Mouse (Mus musculus) lung, postnatal 14 days (tissue): ENCODE measurements around the gene Pmm1.

ENCODE experiments used
- DNase-seq: peaks from one replicate; pipeline ENCODE4 v3.0.0; 2021

The Pmm1 gene

DNA sequence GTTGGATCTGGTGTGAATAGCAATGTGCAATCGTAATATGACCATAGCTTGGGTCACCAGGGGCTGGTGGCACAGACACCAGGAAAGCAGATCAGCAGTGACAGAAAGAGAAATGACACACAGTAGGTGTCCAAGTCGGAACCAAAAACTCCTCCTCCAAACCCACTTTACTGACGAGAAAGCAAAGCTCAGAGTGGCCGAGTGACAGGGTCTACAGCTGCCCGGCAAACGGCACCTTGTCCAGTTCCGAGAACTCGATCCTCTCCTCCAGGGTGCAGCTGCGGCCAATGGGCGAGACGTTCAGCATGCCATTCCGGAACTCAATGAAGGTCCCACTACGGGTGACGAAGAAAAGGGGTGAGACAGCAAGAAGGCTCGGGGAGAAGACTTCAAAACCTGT is 5.3 kb downstream of the Pmm1 start:
- DNase-seq: no peak

DNA sequence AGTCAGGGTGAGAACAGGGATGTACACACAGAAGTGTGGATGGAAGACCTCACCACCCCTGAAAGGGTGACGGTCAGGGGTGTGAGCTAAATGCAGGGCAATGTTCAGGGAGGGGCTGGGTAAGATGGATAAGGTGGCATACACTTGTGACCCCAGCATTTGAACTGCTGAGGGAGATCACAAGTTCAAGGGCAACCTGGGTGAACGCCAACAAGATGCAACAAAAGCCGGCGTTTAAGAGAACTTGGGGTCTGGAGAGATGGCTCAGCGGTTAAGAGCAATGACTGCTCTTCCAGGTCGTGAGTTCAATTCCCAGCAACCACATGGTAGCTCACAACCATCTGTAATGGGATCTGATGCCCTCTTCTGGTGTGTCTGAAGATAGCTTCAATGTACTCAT is 6.0 kb downstream of the Pmm1 start:
- no peak for DNase-seq

DNA sequence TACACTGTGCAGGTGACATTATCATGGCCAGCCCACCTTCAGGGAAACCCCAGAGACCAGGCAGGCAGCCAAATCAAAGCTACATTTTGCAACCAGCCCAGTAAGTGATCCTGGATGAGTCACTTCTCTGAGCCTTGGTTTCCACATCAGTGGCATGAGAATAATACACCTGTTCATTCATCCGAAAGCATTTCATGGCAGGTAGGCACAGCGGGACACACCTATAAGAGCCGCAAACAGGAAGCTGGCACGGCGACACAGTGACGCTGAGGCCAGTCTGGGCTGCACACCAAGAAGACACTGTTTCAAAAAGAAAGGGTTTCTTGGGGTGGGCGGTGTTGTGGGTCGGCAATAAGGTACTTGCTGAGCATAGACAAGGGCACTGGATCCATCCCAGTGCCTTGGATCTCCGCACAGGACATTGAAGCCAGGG is 6.6 kb downstream of the Pmm1 start:
- no peak for DNase-seq

DNA sequence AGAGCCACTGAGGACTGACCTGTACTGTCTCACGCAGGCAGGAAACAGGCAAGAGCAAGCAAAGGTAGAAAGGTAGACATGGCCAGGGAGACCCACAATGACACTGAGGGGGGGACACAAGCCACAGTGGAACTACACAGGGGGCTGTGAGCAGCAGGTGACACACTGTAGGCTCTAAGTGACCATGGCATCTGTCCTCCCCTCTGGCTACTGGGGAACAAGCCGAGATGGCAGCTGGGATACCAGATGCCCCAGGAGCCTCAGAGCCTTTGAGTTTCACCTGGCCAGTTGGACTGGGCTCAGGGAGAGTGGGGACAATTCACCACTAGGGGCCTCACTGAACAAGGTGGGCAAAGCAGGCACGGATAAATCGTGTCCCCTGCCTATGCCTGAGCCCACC is 8.4 kb downstream of the Pmm1 start:
- no peak for DNase-seq

DNA sequence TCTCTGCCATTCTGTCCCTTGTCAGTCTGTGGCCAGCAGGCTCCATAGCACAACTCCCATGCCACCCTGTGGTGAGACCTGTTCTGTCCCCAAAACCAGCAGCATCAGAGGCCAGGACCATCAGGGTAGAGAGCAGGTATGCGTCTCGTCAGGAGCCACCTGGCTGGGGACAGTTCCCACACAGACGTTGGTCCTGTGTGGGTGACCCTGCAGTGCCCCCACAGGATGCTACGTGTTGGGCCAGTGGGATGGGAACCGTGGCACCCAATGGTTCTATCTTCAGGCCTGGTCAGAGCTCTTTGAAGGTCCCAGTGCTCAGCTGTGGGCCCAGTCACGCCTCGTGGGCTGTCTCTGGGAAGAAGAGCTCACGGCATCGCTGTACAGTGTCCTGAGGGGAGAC is 9.6 kb downstream of the Pmm1 start:
- no peak for DNase-seq

DNA sequence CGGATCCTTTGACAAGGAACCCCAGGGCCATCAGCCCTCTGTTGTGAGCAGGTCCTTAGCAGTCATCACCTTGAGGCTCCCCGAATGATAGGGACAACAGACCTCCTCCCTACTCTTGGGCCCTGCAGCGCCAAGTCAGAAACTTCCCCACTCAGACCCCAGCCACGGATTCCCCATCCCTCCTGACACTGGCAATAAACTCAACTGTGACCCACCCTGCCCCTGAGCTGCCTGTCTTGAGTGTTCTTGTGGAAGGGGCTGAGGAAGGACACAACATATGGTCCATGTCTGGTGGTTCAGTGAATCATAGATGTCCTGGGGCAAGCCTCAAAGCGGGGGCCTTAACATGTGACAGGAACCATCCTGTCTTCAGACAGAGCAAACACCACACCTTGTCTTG is 10.0 kb downstream of the Pmm1 start:
- no peak for DNase-seq

DNA sequence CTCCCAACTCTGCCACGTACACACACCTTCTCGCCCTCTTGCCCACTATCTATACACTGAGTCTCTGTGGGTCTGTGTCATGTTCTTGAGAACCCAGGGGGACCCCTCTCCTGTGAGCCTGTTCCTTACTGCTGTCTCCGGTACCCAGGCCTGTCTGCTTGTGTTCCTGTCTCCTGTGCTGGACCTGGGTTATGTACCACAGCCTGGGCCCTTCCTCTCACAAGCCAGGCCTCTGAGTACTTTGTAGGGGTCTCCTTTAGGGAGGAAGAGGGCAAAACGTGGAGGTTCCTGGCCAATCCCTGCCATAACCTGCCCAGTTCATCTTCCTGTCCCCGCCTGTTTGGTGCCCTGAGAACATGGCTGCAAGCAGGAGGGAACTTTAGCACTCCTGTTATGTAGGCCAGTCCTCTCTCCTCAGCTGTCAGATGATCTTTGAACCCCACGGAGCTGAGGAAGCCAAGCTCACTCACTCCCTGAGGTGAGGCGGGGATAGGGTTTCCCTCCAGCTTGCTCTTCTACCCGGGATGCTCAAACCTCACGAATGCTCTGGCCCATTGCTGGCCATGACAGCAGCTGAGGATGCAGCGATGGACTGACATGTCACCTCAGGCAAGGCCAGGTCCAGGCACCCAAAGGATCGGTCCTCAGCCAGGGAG is 11.1 kb downstream of the Pmm1 start:
- DNase-seq: no peak

DNA sequence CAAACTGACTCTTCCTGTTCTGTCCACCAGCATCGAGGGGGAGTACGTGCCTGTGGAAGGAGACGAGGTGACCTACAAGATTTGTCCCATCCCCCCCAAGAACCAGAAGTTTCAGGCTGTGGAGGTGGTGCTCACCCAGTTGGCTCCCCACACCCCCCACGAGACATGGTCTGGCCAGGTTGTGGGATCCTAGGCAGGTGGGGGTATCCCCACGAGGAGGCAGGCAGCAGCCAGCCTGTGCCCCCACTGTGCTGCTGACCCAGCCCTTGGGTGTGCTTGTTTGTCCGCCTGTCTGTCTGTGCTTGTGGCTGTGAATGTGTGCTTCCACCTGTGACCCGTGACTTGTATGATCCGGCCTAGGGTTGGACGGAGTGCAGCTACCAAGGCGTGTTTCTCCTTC is 11.7 kb downstream of the Pmm1 start:
- no peak for DNase-seq

DNA sequence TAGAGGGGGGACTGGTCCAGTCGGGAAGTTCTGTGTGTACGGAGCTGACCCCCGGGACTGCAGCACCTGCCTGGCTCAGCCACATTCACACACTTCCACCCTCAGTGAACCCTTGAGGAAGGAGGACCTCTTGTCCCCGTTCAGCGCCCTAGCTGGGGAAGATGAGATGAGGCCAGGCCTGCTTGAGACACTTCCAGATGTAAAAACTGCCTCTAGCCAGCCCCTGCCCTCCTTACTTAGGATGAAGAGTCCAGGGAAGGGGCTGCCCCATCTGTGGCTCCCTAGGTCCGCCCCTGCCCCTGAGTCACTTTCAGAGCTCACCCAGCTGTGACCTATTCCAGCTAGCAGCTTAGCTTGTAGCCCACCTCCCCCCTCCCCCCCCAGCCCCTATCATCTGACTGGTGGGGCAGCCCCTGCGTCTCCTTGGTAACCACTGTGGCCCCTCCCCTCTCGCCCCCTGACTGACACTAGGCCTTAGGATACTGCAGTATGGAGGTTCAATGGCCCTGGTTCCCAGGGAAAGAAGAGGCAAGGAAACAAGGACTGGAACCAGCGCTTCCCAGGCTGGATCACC is 17.5 kb downstream of the Pmm1 start:
- no peak for DNase-seq

DNA sequence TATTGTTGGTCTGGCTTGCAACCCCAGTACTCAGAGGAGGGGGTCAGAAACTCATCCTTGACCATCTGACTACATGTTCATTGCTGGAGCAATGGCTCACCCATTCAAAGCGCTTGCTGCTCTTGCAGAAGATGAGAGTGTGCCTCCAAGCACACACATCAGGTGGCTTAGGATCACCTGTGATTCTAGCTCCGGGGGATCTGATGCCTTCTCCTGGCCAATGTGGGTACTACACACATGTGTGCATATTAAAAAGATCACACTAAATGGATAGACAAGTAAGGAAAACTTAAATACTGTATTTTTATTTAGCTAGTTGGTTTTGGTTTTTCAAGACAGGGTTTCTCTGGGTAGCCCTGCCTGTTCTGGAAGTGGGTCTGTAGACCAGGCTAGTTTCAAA is 19.7 kb downstream of the Pmm1 start:
- no peak for DNase-seq

DNA sequence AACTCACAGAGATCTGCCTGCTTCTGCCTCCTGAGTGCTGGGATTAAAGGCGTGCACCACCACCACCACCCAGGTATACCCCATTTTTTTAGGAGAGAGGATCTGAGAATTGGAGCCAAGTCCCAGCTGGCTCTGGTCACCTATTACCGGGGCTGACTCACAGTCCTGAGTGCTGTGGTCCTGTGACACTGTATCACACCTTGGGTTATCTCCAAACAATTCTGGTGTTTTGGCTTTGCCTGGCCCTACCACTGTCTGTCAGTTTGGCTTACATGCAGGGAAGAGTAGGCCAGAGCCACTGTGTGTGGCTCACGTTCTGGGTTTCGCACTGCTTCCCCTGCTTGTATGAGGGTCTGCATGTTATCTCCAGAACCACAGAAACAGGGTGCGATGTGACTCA is 20.5 kb downstream of the Pmm1 start:
- no peak for DNase-seq

DNA sequence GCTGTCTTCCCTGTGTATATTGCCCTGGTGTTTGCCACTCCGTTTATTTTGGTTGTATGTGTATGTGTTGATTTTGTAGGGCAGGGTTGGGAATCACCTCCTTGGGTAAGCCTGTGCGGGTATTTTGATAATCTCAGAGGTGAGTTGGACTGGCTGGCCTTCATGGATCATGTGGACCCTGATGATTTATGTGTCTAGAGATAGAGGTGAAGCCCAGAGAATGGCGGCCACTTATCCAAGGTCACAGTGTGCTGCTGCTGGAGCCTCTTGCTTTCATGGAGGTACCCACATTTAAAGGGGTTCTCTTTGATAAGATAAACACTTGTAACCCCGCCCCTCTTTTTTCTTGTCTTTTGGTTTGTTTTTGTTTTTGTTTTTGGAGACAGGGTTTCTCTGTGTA is 21.0 kb downstream of the Pmm1 start:
- DNase-seq: no peak

DNA sequence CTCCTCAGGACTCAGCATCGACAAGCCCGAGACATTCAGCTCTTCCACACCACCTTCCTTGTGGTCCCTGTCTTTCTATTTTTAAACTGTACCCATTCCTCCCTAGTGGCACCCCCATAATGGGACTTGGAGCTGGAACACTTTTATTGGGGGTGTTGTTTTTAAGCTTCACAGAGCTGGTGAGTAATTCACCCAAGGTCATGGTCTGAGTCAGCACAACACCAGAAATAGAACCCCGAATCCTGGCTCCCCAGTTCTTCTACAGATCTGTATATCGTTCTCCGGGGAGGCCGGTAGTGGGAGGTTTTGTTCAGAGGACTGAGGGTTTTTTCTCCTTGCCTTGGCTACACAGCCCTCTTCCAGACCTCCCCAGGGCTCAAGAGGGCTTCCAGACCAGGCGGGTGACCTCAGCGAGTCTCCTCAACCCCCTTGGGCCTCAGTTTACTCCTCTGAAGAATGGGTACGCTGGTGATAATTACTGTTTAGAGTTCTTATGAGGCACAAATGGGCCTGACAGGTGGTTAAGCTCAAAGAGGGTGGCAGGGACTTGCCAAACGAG is 21.5 kb downstream of the Pmm1 start:
- DNase-seq: no peak

DNA sequence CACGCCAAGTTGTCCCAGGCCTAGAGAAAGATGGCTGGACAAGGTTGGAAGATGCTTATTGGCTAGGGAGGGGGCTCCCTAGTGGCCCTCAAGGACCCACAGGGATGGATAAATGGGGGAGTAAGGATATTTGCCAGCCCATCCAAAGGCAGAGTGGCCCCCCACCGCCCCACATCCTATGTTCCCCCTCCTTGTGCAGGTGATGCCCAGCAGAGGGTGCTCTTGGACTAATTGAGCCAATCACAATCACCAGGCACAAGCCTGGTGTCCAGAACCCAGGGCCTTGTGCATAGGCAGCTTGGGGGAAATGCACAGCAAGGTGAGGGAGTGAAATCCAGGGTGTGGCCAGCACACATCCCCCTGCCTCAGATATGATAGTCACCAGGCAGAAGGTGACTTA is 22.5 kb downstream of the Pmm1 start:
- DNase-seq: peak; percentile 58

DNA sequence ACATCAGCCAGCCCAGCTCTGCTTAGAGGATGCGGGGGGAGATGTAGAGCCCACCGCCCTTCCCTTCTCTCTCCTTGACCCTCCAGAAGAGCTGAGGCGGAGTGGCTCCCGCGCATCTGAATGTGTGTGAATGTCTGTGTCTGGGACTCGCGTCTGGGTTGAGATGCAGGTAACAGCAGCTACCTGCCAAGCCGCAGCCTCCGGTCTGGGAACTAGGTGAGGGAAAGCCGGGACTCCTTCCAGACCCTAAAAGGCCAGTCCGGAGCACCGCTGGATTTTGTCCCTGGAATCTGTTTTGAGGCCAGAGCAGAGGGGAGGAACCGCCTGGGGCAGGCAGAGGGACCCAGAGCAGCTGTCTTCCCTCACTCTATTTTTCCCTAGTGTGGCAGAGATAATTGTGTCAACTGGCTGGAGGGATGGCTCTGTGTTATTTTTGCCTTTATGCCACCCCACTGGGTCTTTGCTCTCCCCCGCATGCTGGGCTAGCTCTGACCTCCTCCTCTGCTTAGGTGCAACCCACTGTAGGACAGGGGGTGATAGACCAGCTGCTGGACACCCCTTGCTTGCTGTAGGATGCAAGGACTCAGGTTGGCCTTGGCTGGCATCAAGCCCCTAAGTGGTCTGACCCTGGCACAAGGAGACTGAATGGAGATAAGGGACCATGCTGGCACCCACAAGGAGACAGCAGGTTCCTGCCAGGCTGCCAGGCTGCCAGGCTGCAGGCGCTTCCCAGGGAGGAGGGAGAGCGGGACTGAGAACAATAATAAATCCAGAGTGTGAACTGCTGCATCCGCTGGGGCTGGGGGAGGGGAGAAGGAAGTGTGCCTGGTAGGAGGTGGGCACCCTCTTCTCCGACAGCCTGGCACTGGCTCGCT is 23.4 kb downstream of the Pmm1 start:
- peak; percentile 34 for DNase-seq

DNA sequence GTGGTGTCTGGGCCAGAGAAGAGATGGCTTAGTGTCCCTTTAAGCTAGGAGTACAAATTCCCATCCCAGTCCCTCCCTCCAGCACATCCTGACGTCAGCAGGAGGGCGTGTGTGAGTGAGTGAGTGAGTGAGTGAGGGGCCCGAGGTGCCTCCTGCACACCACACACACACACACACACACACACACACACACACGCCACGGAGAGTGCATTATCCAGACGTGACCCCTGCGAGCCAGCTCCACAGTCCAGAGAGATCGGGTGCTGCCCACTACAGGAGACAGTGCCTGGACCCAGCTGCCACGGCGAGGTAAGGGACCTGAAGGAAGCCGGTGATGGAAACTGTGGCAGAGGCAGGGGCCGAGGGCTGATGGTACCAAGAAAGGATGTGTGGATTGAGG is 24.1 kb downstream of the Pmm1 start, which contains the start of gene Csdc2:
Gene Csdc2, plus strand, starts transcription at position 81 of the 400 bp plus-strand sequence.
- DNase-seq: peak; percentile 48

DNA sequence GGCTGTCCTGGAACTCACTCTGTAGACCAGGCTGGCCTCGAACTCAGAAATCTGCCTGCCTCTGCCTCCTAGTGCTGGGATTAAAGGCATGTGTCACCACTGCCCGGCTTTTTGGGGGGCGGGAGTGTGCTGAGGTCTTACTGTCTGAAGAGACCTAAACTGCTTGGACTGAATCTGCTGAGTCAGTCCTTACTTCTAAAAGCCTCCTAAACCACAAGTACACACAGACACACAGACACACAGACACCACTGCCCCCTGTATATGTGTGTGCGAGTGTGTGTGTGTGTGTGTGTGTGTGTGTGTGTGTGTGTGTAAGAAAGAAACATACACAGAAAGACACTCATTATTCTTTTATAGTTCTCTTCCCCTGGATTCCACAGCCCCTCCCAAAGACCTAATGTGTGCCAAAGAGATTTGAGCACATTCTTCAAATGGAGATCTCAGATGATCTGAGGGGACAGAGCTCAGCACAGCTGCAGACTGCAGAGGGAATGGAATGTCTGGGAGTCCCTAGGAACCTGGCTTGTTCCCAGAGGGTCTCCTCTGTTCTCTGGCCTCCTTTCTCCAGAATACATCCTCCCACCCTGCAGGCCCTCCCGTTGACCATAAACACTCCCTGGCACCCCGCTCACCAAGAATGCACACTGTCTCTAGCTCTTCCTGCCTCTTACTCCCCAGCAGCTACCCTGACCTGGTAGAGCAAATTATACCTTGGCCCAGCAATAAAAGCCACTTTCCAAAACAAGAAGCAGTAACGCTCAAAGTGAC is 24.7 kb downstream of the Pmm1 start:
- no peak for DNase-seq

DNA sequence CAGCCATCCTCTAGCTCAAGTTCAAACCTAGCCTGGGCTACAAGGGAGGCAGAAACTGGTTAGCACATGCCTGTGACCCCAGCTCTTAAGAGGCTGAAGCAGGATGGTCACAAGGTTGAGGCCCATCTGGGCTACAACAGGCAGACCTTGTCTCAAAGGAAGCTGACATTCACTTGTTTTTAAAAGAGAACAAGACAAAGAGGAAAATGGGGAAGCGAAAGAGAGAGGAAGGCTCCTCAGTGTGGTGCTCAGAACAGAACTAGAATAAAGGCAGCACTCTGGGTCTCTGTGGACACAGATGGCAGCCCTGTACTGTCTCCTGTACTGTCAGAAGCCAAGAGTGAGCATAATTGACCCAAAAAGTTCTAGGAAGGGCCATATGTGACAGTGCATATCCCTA is 26.7 kb downstream of the Pmm1 start:
- DNase-seq: no peak

DNA sequence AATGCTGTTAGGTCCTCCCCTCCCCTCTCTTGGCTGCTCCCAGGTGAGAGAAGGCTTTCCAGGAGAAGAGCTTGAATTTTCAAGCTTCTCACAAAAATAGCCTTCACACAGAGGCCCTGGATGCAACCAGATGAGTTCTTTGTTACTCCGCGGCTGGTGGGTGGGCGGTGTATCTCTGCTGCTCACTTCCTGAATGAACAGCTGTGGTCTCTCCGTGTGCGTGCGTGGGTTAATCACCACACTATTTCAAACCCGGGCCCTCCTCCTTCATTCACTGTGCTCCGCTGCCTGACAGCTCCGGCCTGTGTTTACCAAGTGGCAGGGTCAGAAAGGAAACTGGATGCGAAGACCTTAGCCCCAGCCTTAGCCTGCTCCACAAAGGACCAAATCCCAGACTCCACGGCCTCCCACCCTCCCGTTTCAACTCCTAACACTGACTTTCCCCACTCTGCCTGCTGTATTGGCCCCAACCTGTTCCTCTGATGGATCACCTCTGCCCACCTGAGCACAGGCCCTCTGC is 27.7 kb downstream of the Pmm1 start:
- DNase-seq: no peak

DNA sequence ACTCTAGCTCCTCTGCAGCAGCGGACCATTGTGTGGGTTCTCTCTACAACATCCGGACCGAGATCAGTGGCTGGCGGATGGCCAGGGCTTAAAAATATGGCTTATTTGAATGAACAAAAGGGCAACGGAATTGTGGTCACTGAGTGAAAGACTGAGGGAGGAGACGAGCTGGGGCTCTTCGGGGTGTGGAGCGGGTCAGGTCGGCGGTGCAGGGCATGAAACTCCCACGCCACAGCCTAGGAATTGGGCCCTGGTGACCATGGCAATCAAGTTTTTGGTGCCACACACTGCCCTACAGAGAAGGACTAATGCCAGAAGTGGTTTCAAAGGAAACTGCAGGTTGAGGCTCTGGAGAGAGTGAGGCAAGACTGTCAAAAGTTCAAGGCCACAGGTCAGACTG is 32.5 kb downstream of the Pmm1 start:
- peak; percentile 60 for DNase-seq

DNA sequence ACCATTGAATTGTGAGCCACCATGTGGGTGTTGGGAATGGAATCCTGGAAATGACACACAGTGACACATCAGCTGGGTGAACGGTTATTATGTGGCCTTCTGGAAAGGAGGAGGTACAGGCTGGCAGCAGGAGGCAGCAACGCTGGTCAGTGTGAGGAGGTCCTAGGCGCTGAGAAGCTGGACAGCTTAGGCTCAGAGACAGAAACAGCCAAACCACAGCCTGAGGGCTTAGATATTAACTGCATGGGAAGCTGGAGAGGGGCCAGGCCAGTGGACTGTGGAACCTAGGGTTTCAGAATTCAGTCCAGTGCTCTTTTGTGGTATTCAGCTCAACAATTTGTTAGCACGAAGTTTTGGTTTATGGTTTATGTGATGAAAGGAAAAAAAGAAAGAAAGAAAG is 33.0 kb downstream of the Pmm1 start:
- DNase-seq: no peak

DNA sequence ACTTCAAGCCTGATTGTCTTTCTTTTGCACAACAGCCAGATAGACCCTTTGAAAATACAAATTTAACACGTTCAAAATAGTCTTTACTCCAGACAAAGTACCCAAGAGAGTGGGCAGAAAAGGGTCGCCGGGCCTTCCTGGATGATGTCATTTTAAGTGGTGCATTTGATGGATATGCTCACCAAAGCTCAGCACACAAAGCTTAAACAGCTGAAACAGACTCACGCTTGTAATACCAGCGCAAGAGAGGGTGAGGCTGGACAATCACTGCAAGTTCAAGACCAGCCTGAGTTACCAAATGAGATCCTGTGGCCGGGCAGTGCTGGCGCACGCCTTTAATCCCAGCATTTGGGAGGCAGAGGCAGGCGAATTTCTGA is 34.3 kb downstream of the Pmm1 start:
- no peak for DNase-seq
